Mouse (Mus musculus) intestine, postnatal 0 days (tissue): ENCODE data around the gene Rab33b. TPM values are rescaled to one million over a fixed set of nuclear protein-coding genes. Genes with fewer than 3 reads are reported as not detected.

ENCODE experiments used
- ATAC-seq: fragments of 200-750 bp; cut with Nextera tagmentation; 2 replicates; pipeline ENCODE4 v1.8.0; 2017; ENCODE audit warnings: mild to moderate bottlenecking, moderate TSS enrichment, moderate library complexity
- H3K27ac ChIP-seq: fragments of 300-500 bp; sonication (generic); 2 replicates; pipeline ENCODE4 v1.5.1; 2014; ENCODE audit warnings: mild to moderate bottlenecking, low read depth, low read length, moderate library complexity
- H3K27me3 ChIP-seq: fragments of 300-500 bp; sonication (generic); replicated peaks from 2 replicates; pipeline ENCODE4 v1.6.1; 2014; ENCODE audit warnings: low read length, mixed read lengths; ENCODE audit not compliant: control insufficient read depth, insufficient read depth
- H3K36me3 ChIP-seq: fragments of 300-500 bp; sonication (generic); 2 replicates; pipeline ENCODE4 v1.6.1; 2014; ENCODE audit warnings: mild to moderate bottlenecking, moderate library complexity; ENCODE audit not compliant: control insufficient read depth, insufficient read depth
- H3K4me1 ChIP-seq: fragments of 300-500 bp; sonication (generic); replicated peaks from 2 replicates; pipeline ENCODE4 v1.6.1; 2014; ENCODE audit warnings: antibody characterized with exemption, low read length, mixed read lengths; ENCODE audit not compliant: control insufficient read depth, insufficient read depth
- H3K4me2 ChIP-seq: fragments of 300-500 bp; sonication (generic); replicated peaks from 2 replicates; pipeline ENCODE4 v1.6.1; 2014; ENCODE audit warnings: low read depth, mild to moderate bottlenecking, moderate library complexity
- H3K4me3 ChIP-seq: fragments of 300-500 bp; sonication (generic); 2 replicates; pipeline ENCODE4 v1.5.1; 2014; ENCODE audit warnings: low read depth, low read length
- H3K9ac ChIP-seq: fragments of 300-500 bp; sonication (generic); 2 replicates; pipeline ENCODE4 v1.6.1; 2014; ENCODE audit warnings: mild to moderate bottlenecking, low read depth, low read length
- H3K9me3 ChIP-seq: fragments of 300-500 bp; sonication (generic); 2 replicates; pipeline ENCODE4 v1.6.1; 2016; ENCODE audit warnings: mixed run types; ENCODE audit not compliant: control insufficient read depth
- CTCF ChIP-seq: sonication (generic); IDR thresholded peaks from 2 replicates; pipeline ENCODE4 v1.5.1; 2016; ENCODE audit warnings: low read depth, mild to moderate bottlenecking, control low read depth, antibody characterized with exemption, moderate library complexity
- WGBS: fragments of 180-500 bp; shearing (Covaris S2); extraction: QIAGEN DNeasy Blood & Tissue Kit; methylation state at CpG from one replicate; pipeline ENCODE4 v1.1.7; 2014; 5-methylcytosine and 5-hydroxymethylcytosine counted together
- polyA plus RNA-seq: library from polyadenylated mRNA; unstranded; fragments of >200 nt; fragmentation: Nextera tagmentation; extraction: Ambion mirVana; gene quantifications from 2 replicates; pipeline ENCODE4 v1.2.1, GENCODE M21; 2015

Rab33b gene
- polyA plus RNA-seq, 1 experiment from 2014 or later = 16.3 TPM

DNA sequence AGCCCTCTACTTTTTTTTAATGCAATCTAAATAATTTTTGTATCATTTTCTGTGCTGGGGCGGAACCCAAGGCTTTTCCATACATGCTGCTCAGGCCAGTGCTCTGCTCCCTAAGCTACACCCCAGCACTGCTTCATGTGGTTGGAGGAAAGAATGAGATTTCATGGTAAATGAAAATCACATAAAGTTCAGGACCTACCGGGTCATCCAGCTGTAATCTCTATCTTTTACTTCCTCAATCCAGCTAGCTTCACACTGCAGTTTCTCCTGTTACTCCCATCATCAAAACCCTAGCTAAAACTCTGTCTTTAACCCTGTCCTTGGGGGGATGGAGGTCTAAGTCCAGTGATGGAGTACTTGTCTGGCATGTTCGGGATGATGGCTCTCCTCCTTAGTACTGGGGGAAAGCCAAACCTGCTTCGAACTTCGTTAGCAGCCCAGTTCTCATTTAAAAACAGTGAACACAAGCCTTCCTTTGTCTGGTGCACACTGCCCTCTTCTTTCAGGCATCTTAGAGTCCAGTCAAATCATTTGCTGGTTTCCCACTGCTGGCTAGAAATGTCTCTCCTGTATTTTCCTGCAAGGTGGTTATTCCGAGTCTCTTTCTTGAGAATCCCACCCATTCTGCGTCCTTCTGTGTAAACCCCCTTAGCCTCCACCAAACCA is 6.5 kb downstream of the Rab33b start:
- WGBS = 83% methylated on average over 7 of the region's 7 CpGs
- H3K4me1 ChIP-seq = no peaks in the 10 kb centered on the region
- no peak for ATAC-seq
- no peak overlapping the region for H3K9ac ChIP-seq
- no peaks in the 10 kb centered on the region for H3K27me3 ChIP-seq
- no peak for TF ChIP-seq CTCF
- H3K4me3 ChIP-seq = no peak overlapping the region
- no peak overlapping the region for H3K27ac ChIP-seq
- H3K4me2 ChIP-seq = no peak overlapping the region
- no peaks in the 10 kb centered on the region for H3K9me3 ChIP-seq
- H3K36me3 ChIP-seq = peaks cover 16% of the 10 kb centered on the region

DNA sequence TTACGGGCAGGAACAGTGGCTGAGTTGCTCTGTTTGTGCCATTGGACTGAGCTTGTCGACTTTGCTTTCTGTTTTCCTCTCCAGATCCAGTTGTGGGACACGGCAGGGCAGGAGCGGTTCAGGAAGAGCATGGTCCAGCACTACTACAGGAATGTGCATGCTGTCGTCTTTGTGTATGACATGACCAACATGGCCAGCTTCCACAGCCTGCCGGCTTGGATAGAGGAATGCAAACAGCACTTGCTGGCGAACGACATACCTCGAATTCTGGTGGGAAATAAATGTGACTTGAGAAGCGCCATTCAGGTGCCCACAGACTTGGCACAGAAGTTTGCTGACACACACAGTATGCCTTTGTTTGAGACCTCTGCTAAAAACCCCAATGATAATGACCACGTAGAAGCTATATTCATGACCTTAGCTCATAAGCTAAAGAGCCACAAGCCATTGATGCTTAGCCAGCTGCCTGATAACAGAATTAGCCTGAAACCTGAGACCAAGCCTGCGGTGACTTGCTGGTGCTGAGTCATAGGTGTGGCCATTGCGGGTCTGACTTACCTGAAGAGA is 9.6 kb downstream of the Rab33b start:
- H3K36me3 ChIP-seq = peaks cover 16% of the 10 kb centered on the region
- WGBS = 68% methylated on average over 13 of the region's 13 CpGs
- no peak for TF ChIP-seq CTCF
- no peak overlapping the region for H3K4me2 ChIP-seq
- no peak overlapping the region for H3K4me3 ChIP-seq
- no peaks in the 10 kb centered on the region for H3K27me3 ChIP-seq
- no peaks in the 10 kb centered on the region for H3K9me3 ChIP-seq
- no peak for ATAC-seq
- no peak overlapping the region for H3K9ac ChIP-seq
- H3K4me1 ChIP-seq = no peaks in the 10 kb centered on the region
- no peak overlapping the region for H3K27ac ChIP-seq

DNA sequence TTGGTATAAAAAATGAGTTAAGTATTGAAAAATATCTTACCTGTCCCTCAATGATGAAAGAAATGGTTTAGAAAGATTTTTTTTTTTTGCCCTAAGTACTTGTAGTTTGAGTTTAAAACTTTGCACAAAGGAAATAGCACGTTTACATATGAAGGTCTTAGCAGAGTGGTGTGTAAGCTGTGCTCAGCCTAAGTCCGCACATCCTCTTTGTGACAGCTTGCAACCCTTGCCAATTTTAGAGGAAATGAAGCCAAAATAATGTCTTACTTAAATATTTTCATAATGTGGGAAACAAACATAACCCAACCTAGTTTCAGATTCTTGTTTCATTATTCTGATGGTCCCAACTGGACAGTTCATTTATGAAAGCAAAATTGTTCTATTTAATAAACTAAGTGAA is 10.7 kb downstream of the Rab33b start:
- H3K4me1 ChIP-seq = no peaks in the 10 kb centered on the region
- peaks cover 16% of the 10 kb centered on the region for H3K36me3 ChIP-seq
- no peak overlapping the region for H3K4me2 ChIP-seq
- TF ChIP-seq CTCF = no peak
- H3K27ac ChIP-seq = no peak overlapping the region
- no peaks in the 10 kb centered on the region for H3K27me3 ChIP-seq
- no peak for ATAC-seq
- H3K4me3 ChIP-seq = no peak overlapping the region
- H3K9me3 ChIP-seq = no peaks in the 10 kb centered on the region
- H3K9ac ChIP-seq = no peak overlapping the region
- WGBS = 54% methylated on average over 2 of the region's 2 CpGs

DNA sequence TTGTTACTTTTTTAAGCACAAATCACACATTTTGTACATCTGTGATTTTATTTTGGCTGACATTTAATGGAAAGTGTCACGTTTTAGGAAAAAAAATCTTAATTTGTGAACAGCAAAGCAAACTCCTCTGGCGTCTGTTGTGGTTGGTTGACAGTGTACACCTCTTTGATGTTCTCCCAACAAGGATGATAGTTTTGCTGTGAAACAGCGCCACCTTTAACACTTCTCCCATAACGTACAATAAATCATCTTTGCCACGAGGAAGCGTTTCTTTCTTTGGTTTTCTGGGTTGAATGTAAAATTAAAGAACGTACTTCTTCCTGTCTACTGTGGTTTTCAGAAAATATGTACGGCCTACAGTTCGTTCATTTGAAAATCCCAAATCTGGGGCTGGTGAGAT is 11.9 kb downstream of the Rab33b start:
- no peak for ATAC-seq
- Histone ChIP-seq H3K9me3 (no peaks in the 10 kb centered on the region), H3K4me1 (no peaks in the 10 kb centered on the region), H3K9ac (no peak overlapping the region), H3K27ac (no peak overlapping the region), H3K27me3 (no peaks in the 10 kb centered on the region), H3K36me3 (peaks cover 16% of the 10 kb centered on the region), H3K4me3 (no peak overlapping the region), H3K4me2 (no peak overlapping the region)
- TF ChIP-seq CTCF = no peak
- WGBS = 92% methylated on average over 9 of the region's 9 CpGs

DNA sequence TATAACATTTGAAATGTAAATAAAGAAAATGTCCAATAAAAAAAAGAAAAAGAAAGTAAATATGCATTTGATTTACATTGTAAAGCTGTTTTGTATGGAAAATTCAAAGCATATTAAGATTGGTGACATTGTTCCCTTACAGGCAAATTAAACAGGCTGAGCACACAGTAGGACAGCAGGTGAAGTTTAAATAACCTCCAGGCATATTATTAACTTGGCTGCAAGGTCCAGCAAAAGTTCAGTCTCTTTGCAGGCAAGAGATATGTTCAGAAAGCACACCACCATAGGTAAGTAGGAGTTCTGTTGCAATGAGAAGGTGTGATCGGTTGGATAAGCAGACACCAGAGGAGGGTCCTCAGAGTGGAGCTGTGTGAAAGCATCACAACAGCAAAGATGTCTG is 14.3 kb downstream of the Rab33b start:
- H3K4me3 ChIP-seq = no peak overlapping the region
- no peak overlapping the region for H3K4me2 ChIP-seq
- H3K36me3 ChIP-seq = peaks cover 16% of the 10 kb centered on the region
- H3K9ac ChIP-seq = no peak overlapping the region
- no peak for TF ChIP-seq CTCF
- H3K27me3 ChIP-seq = no peaks in the 10 kb centered on the region
- no peaks in the 10 kb centered on the region for H3K4me1 ChIP-seq
- no peaks in the 10 kb centered on the region for H3K9me3 ChIP-seq
- H3K27ac ChIP-seq = no peak overlapping the region
- WGBS = 94% methylated on average over 1 of the region's 1 CpGs
- no peak for ATAC-seq

DNA sequence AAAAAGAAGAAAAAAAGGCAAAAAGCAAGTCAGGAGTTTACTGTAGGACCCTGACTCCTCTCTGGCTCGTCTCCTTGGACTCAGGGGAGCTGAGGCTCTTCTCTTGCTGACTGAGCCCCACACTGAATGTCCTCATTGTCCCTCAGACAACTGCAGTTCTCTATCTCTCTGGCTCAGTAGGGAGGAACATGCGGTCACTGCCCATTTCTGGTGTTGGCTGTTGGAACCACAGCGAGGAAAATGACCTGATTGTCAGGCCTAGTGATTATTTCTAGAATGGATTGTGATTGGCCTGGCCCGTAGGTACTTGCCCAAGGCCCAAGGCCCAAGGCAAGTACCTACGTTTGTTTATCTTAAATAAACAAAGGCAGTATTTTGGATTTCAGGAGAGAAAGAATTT is 14.9 kb downstream of the Rab33b start:
- Histone ChIP-seq H3K27ac (no peak overlapping the region), H3K27me3 (no peaks in the 10 kb centered on the region), H3K4me1 (no peaks in the 10 kb centered on the region), H3K9ac (no peak overlapping the region), H3K4me3 (no peak overlapping the region), H3K9me3 (no peaks in the 10 kb centered on the region), H3K4me2 (no peak overlapping the region), H3K36me3 (peaks cover 9% of the 10 kb centered on the region)
- no peak for ATAC-seq
- TF ChIP-seq CTCF = no peak
- WGBS = 65% methylated on average over 5 of the region's 5 CpGs
